Mouse (Mus musculus) neural tube, embryonic 13.5 days (tissue): ENCODE results near the gene Trcg1. TPM values are rescaled to one million over a fixed set of nuclear protein-coding genes. Genes with fewer than 3 reads are reported as not detected.

Experiments
- ATAC-seq: fragments of 200-750 bp; cut with Nextera tagmentation; 2 replicates; pipeline ENCODE4 v1.8.0; 2017; ENCODE audit warnings: low read depth, mild to moderate bottlenecking, moderate TSS enrichment, moderate library complexity
- H3K27ac ChIP-seq: fragments of 300-500 bp; sonication (generic); replicated peaks from 2 replicates; pipeline ENCODE4 v1.5.1; 2015; ENCODE audit warnings: moderate library complexity, mild to moderate bottlenecking, inconsistent platforms
- H3K27me3 ChIP-seq: fragments of 300-500 bp; sonication (generic); 2 replicates; pipeline ENCODE4 v1.6.1; 2015; ENCODE audit warnings: mild to moderate bottlenecking, inconsistent platforms
- H3K36me3 ChIP-seq: fragments of 300-500 bp; sonication (generic); 2 replicates; pipeline ENCODE4 v1.6.1; 2015; ENCODE audit warnings: mild to moderate bottlenecking, inconsistent platforms
- H3K4me1 ChIP-seq: fragments of 300-500 bp; sonication (generic); replicated peaks from 2 replicates; pipeline ENCODE4 v1.6.1; 2015; ENCODE audit warnings: inconsistent platforms
- H3K4me2 ChIP-seq: fragments of 300-500 bp; sonication (generic); 2 replicates; pipeline ENCODE4 v1.6.1; 2015; ENCODE audit warnings: inconsistent platforms, mild to moderate bottlenecking, moderate library complexity
- H3K4me3 ChIP-seq: fragments of 300-500 bp; sonication (generic); 2 replicates; pipeline ENCODE4 v1.5.1; 2015; ENCODE audit warnings: mild to moderate bottlenecking, inconsistent platforms
- H3K9ac ChIP-seq: fragments of 300-500 bp; sonication (generic); 2 replicates; pipeline ENCODE4 v1.6.1; 2015; ENCODE audit warnings: moderate library complexity, mild to moderate bottlenecking, inconsistent platforms
- H3K9me3 ChIP-seq: fragments of 300-500 bp; sonication (generic); 2 replicates; pipeline ENCODE4 v1.6.1; 2016; ENCODE audit warnings: inconsistent platforms
- WGBS: fragments of 180-500 bp; shearing (Covaris S2); methylation state at CpG from one replicate; pipeline ENCODE4 v1.1.7; 2015; 5-methylcytosine and 5-hydroxymethylcytosine counted together
- polyA plus RNA-seq: library from polyadenylated mRNA; unstranded; fragments of >200 nt; fragmentation: Nextera tagmentation; extraction: Ambion mirVana; gene quantifications from 2 replicates; pipeline ENCODE4 v1.2.1, GENCODE M21; 2015

Trcg1 gene
- polyA plus RNA-seq, 1 experiment from 2014 or later = not detected

GRCm38 (mm10) chr9:57238220-57238619 lies 1.9 kb downstream of the Trcg1 start:
- Histone ChIP-seq H3K4me3 (no peak overlapping the region), H3K36me3 (no peaks in the 10 kb centered on the region), H3K27ac (no peak overlapping the region), H3K9me3 (no peaks in the 10 kb centered on the region), H3K4me1 (no peaks in the 10 kb centered on the region), H3K9ac (no peak overlapping the region), H3K4me2 (no peak overlapping the region), H3K27me3 (no peaks in the 10 kb centered on the region)
- ATAC-seq = no peak
- 91% methylated on average over 2 of the region's 2 CpGs for WGBS

- WGBS = 90% methylated on average over 5 of the region's 5 CpGs
- H3K4me2 ChIP-seq = no peak overlapping the region
- no peak for ATAC-seq
Observed at GRCm38 (mm10) chr9:57241111-57241510, 4.8 kb downstream of the Trcg1 start.

GRCm38 (mm10) chr9:57242916-57243315 lies 6.6 kb downstream of the Trcg1 start:
- no peak overlapping the region for H3K27ac ChIP-seq
- H3K36me3 ChIP-seq = no peaks in the 10 kb centered on the region
- no peak overlapping the region for H3K4me3 ChIP-seq
- WGBS = 22% methylated on average over 5 of the region's 5 CpGs
- H3K9ac ChIP-seq = no peak overlapping the region
- H3K4me1 ChIP-seq = no peaks in the 10 kb centered on the region
- H3K9me3 ChIP-seq = no peaks in the 10 kb centered on the region
- H3K4me2 ChIP-seq = no peak overlapping the region
- H3K27me3 ChIP-seq = no peaks in the 10 kb centered on the region
- no peak for ATAC-seq

More at GRCm38 (mm10) chr9:57241111-57241510, 4.8 kb downstream of the Trcg1 start:
- H3K4me3 ChIP-seq = no peak overlapping the region
- no peaks in the 10 kb centered on the region for H3K27me3 ChIP-seq
- no peak overlapping the region for H3K27ac ChIP-seq
- no peaks in the 10 kb centered on the region for H3K36me3 ChIP-seq
- H3K4me1 ChIP-seq = no peaks in the 10 kb centered on the region
- H3K9me3 ChIP-seq = no peaks in the 10 kb centered on the region
- H3K9ac ChIP-seq = no peak overlapping the region

GRCm38 (mm10) chr9:57244106-57244685 lies 7.8 kb downstream of the Trcg1 start:
- ATAC-seq = no peak
- no peaks in the 10 kb centered on the region for H3K36me3 ChIP-seq
- no peak overlapping the region for H3K9ac ChIP-seq
- no peaks in the 10 kb centered on the region for H3K4me1 ChIP-seq
- no peaks in the 10 kb centered on the region for H3K9me3 ChIP-seq
- no peaks in the 10 kb centered on the region for H3K27me3 ChIP-seq
- no peak overlapping the region for H3K4me3 ChIP-seq
- H3K27ac ChIP-seq = no peak overlapping the region
- WGBS = 34% methylated on average over 7 of the region's 7 CpGs
- no peak overlapping the region for H3K4me2 ChIP-seq

- no peak for ATAC-seq
- H3K27me3 ChIP-seq = no peaks in the 10 kb centered on the region
- no peaks in the 10 kb centered on the region for H3K9me3 ChIP-seq
- no peaks in the 10 kb centered on the region for H3K36me3 ChIP-seq
- no peak overlapping the region for H3K4me2 ChIP-seq
- 91% methylated on average over 5 of the region's 5 CpGs for WGBS
- H3K27ac ChIP-seq = no peak overlapping the region
- H3K9ac ChIP-seq = no peak overlapping the region
- H3K4me1 ChIP-seq = no peaks in the 10 kb centered on the region
- no peak overlapping the region for H3K4me3 ChIP-seq
Observed at GRCm38 (mm10) chr9:57246482-57246881, 10.1 kb downstream of the Trcg1 start.

- H3K4me3 ChIP-seq = no peak overlapping the region
- H3K9ac ChIP-seq = no peak overlapping the region
- H3K4me2 ChIP-seq = no peak overlapping the region
- H3K4me1 ChIP-seq = no peaks in the 10 kb centered on the region
- no peak overlapping the region for H3K27ac ChIP-seq
- no peaks in the 10 kb centered on the region for H3K27me3 ChIP-seq
- no peaks in the 10 kb centered on the region for H3K36me3 ChIP-seq
- ATAC-seq = no peak
- WGBS = 49% methylated on average over 8 of the region's 8 CpGs
- no peaks in the 10 kb centered on the region for H3K9me3 ChIP-seq
Observed at GRCm38 (mm10) chr9:57247201-57247671, 10.9 kb downstream of the Trcg1 start.

- ATAC-seq = no peak
Observed at GRCm38 (mm10) chr9:57248030-57248942, 11.9 kb downstream of the Trcg1 start.

GRCm38 (mm10) chr9:57250026-57250425 lies 13.7 kb downstream of the Trcg1 start:
- Histone ChIP-seq H3K27me3 (no peaks in the 10 kb centered on the region), H3K4me1 (no peaks in the 10 kb centered on the region), H3K36me3 (peaks cover 6% of the 10 kb centered on the region), H3K9me3 (no peaks in the 10 kb centered on the region), H3K9ac (no peak overlapping the region), H3K4me3 (no peak overlapping the region), H3K4me2 (no peak overlapping the region), H3K27ac (no peak overlapping the region)
- WGBS = 93% methylated on average over 4 of the region's 4 CpGs
- no peak for ATAC-seq

More at GRCm38 (mm10) chr9:57248030-57248942, 11.9 kb downstream of the Trcg1 start:
- WGBS = 68% methylated on average over 7 of the region's 7 CpGs
- Histone ChIP-seq H3K4me2 (no peak overlapping the region), H3K9me3 (no peaks in the 10 kb centered on the region), H3K4me3 (no peak overlapping the region), H3K36me3 (no peaks in the 10 kb centered on the region; the same call in 1 of the 2 replicates), H3K9ac (no peak overlapping the region), H3K27ac (no peak overlapping the region), H3K27me3 (no peaks in the 10 kb centered on the region), H3K4me1 (no peaks in the 10 kb centered on the region)

GRCm38 (mm10) chr9:57251139-57251538 lies 14.8 kb downstream of the Trcg1 start:
- Histone ChIP-seq H3K27me3 (no peaks in the 10 kb centered on the region), H3K4me1 (no peaks in the 10 kb centered on the region), H3K36me3 (peaks cover 10% of the 10 kb centered on the region), H3K4me3 (no peak overlapping the region), H3K27ac (no peak overlapping the region), H3K9me3 (no peaks in the 10 kb centered on the region), H3K9ac (no peak overlapping the region), H3K4me2 (no peak overlapping the region)
- WGBS = 88% methylated on average over 2 of the region's 2 CpGs
- no peak for ATAC-seq

- WGBS = 89% methylated on average over 7 of the region's 7 CpGs
- no peaks in the 10 kb centered on the region for H3K4me1 ChIP-seq
- H3K4me2 ChIP-seq = no peak overlapping the region
- H3K27ac ChIP-seq = no peak overlapping the region
- ATAC-seq = no peak
- H3K36me3 ChIP-seq = peaks cover 18% of the 10 kb centered on the region
- H3K27me3 ChIP-seq = no peaks in the 10 kb centered on the region
- no peaks in the 10 kb centered on the region for H3K9me3 ChIP-seq
- no peak overlapping the region for H3K4me3 ChIP-seq
- H3K9ac ChIP-seq = no peak overlapping the region
Observed at GRCm38 (mm10) chr9:57254061-57254460, 17.7 kb downstream of the Trcg1 start.

GRCm38 (mm10) chr9:57254823-57255495 lies 18.6 kb downstream of the Trcg1 start:
- H3K27me3 ChIP-seq = no peaks in the 10 kb centered on the region
- no peak overlapping the region for H3K4me3 ChIP-seq
- ATAC-seq = no peak
- H3K36me3 ChIP-seq = peaks cover 18% of the 10 kb centered on the region
- H3K9ac ChIP-seq = no peak overlapping the region
- no peak overlapping the region for H3K27ac ChIP-seq
- no peaks in the 10 kb centered on the region for H3K4me1 ChIP-seq
- WGBS = 89% methylated on average over 9 of the region's 9 CpGs
- H3K9me3 ChIP-seq = no peaks in the 10 kb centered on the region
- H3K4me2 ChIP-seq = no peak overlapping the region

GRCm38 (mm10) chr9:57256309-57256708 lies 20.0 kb downstream of the Trcg1 start:
- 96% methylated on average over 20 of the region's 20 CpGs for WGBS
- no peak for ATAC-seq
- no peak overlapping the region for H3K4me2 ChIP-seq
- H3K4me1 ChIP-seq = peaks cover 7% of the 10 kb centered on the region
- no peak overlapping the region for H3K9ac ChIP-seq
- peaks cover 18% of the 10 kb centered on the region for H3K36me3 ChIP-seq
- H3K27me3 ChIP-seq = peaks cover 12% of the 10 kb centered on the region
- no peak overlapping the region for H3K4me3 ChIP-seq
- no peak overlapping the region for H3K27ac ChIP-seq
- H3K9me3 ChIP-seq = no peaks in the 10 kb centered on the region
